Mouse (Mus musculus) granulocyte monocyte progenitor cell, adult 5-6 weeks (primary cell): ENCODE data around the gene Tmem176a. TPM values are rescaled to one million over a fixed set of nuclear protein-coding genes. Genes with fewer than 3 reads are reported as not detected.
A peak's percentile ranks its signal among the peaks of the same experiment; 100 is the strongest.
"Not testable (repeated sequence)": the region's sequence is repeated elsewhere in the genome, so short reads cannot be mapped to it uniquely, and the experiment has no call there.

Experiments
- ATAC-seq: replicated peaks from 2 replicates; pipeline ENCODE4 v1.8.0; 2016; ENCODE audit warnings: mild to moderate bottlenecking, moderate TSS enrichment, inconsistent platforms; ENCODE audit not compliant: poor library complexity, severe bottlenecking
- total RNA-seq, 2 experiments: library from RNA; stranded (forward) in 1 of 2; stranded (reverse) in 1 of 2; fragments of 200-712, 200-1000 nt in 1 of 2; fragments of >200 nt in 1 of 2; fragmentation: Nextera tagmentation in 1 of 2; gene quantifications; 2 replicates each; pipeline ENCODE4 v1.2.3; 2014 to 2017

The Tmem176a gene
- total RNA-seq, 2 experiments from 2014 or later: 45.3 to 69.4 TPM

GRCm38 (mm10) chr6:48840973-48841625, 380 bp downstream of the Tmem176a start, which contains the start of gene Tmem176b:
Tmem176b (minus strand) TSS chr6:48841496.
- peak; percentile 64 for ATAC-seq

GRCm38 (mm10) chr6:48842111-48842842, 1.6 kb downstream of the Tmem176a start:
- ATAC-seq: 0 out of 2 replicates have a peak, but pooled peaks have one; percentile 18

GRCm38 (mm10) chr6:48845086-48845485, 4.4 kb downstream of the Tmem176a start:
- no peak for ATAC-seq

- no peak for ATAC-seq
Measured at GRCm38 (mm10) chr6:48851820-48852491, 11.2 kb downstream of the Tmem176a start.

- ATAC-seq: no peak
Measured at GRCm38 (mm10) chr6:48854155-48854554, 13.4 kb downstream of the Tmem176a start.

- ATAC-seq: no peak
Measured at GRCm38 (mm10) chr6:48857613-48858302, 17.0 kb downstream of the Tmem176a start.

- peak; percentile 88 for ATAC-seq
Measured at GRCm38 (mm10) chr6:48860130-48860815, 19.6 kb downstream of the Tmem176a start.

- ATAC-seq: no peak
Measured at GRCm38 (mm10) chr6:48860851-48861250, 20.1 kb downstream of the Tmem176a start.

- no peak for ATAC-seq
Measured at GRCm38 (mm10) chr6:48861616-48862280, 21.0 kb downstream of the Tmem176a start.

GRCm38 (mm10) chr6:48862816-48863215, 22.1 kb downstream of the Tmem176a start:
- no peak for ATAC-seq

- no peak for ATAC-seq
Measured at GRCm38 (mm10) chr6:48863488-48863887, 22.8 kb downstream of the Tmem176a start.

- no peak for ATAC-seq
Measured at GRCm38 (mm10) chr6:48864181-48864580, 23.5 kb downstream of the Tmem176a start.

- ATAC-seq: no peak
Measured at GRCm38 (mm10) chr6:48864723-48865122, 24.0 kb downstream of the Tmem176a start.

GRCm38 (mm10) chr6:48865152-48865745, 24.5 kb downstream of the Tmem176a start:
- ATAC-seq: no peak

- not testable (repeated sequence) for ATAC-seq
Measured at GRCm38 (mm10) chr6:48866355-48866950, 25.7 kb downstream of the Tmem176a start.

- no peak for ATAC-seq
Measured at GRCm38 (mm10) chr6:48867158-48867557, 26.4 kb downstream of the Tmem176a start.

GRCm38 (mm10) chr6:48869774-48870173, 29.1 kb downstream of the Tmem176a start:
- ATAC-seq: no peak

- ATAC-seq: no peak
Measured at GRCm38 (mm10) chr6:48872596-48872995, 31.9 kb downstream of the Tmem176a start, which contains the start of gene Aoc1. Aoc1 (plus strand) TSS chr6:48872896.

GRCm38 (mm10) chr6:48874576-48874975, 33.9 kb downstream of the Tmem176a start:
- ATAC-seq: no peak
